Mouse (Mus musculus): ENCODE results near the gene Eva1c. TPM values are rescaled to one million over a fixed set of nuclear protein-coding genes. Genes with fewer than 3 reads are reported as not detected.

The Eva1c gene
- total and polyA plus RNA-seq, 3 experiments: not detected

DNA sequence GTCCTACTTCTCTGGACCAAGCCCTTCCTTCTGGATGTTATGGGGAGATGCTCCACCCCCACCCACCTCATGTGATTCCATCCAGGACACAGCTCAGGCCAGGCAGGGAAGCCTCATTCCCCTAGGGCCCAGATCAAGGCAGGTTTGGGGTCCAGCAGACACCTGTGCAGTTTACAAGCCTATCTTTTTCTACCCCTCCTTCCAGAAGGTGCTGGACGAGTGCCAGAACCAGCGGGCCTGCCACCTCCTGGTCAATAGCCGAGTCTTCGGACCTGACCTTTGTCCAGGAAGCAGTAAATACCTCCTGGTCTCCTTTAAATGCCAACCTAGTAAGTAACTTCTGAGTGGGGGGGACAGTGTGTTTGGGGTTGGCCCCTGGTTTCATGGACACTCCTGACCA lies 42.8 kb downstream of the Eva1c start:
- no peak overlapping the region for H3K4me3 ChIP-seq (replicated peaks in 1 of 3; ENCODE audit: low read depth in 2 of 3, low read length in 2 of 3, poor library complexity in 1 of 3)
- dilution Hi-C loops (cut with MboI; ENCODE audit: extremely low pct_ligation_motif_present, extremely low pct_unique_long_range_greater_than_20kb, low sequenced_read_pairs): no loop called here
- no peak for DNase-seq (ENCODE audit: extremely low read depth)

DNA sequence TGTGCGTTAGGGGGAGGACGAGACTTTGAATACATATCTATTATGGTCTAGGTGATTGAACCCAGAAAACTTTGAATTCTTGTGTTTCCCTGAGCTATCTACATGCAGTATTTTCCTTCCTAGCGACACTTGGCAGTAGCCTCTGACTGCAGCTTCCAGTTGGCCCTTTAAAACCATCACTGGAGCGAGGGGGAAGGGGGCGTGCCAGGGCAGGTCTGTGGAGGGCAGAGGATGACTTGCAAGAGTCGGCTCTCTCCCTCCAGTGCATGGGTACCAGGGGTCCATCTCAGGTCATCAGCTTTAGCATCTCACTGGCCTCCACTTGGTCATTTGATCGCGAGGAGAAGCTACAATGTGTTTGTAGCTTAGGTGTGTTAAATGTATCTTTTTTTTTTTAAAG lies 46.4 kb downstream of the Eva1c start:
- H3K4me2 ChIP-seq (ENCODE audit: insufficient read depth, low read depth, poor library complexity, severe bottlenecking): no peak overlapping the region
- dilution Hi-C loops (cut with MboI; ENCODE audit: extremely low pct_ligation_motif_present, extremely low pct_unique_long_range_greater_than_20kb, low sequenced_read_pairs): no loop called here

More for the DNA sequence above, 42.8 kb downstream of the Eva1c start:
- TF ChIP-seq MAZ (IDR thresholded peaks at IDR 0.05; ENCODE audit: low read depth, low read length) (no peak), MYC (IDR thresholded peaks at IDR 0.05; ENCODE audit: low read depth, low read length) (no peak), ETS1 (conservative IDR thresholded peaks at IDR 0.05; ENCODE audit: low read depth, low read length) (no peak), ZKSCAN1 (IDR thresholded peaks at IDR 0.05; ENCODE audit: borderline replicate concordance, low read depth, low read length) (no peak), ZMIZ1 (IDR thresholded peaks at IDR 0.05; ENCODE audit: low read depth, low read length) (no peak), GABPA (IDR thresholded peaks at IDR 0.05; ENCODE audit: insufficient replicate concordance, low read depth, low read length) (no peak)
- H3K9me3 ChIP-seq (replicated peaks; ENCODE audit: low read length): no peaks in the 10 kb centered on the region
- H3K79me2 ChIP-seq (replicated peaks; ENCODE audit: control insufficient read depth, extremely low read depth, insufficient read depth, poor library complexity, severe bottlenecking): no peaks in the 10 kb centered on the region
- no peak overlapping the region for H3K4me2 ChIP-seq (ENCODE audit: insufficient read depth, low read depth, poor library complexity, severe bottlenecking)
- H3K27ac ChIP-seq (ENCODE audit: insufficient read depth, low read depth): no peak overlapping the region
- H3K4me1 ChIP-seq (ENCODE audit: control insufficient read depth in 1 of 2, insufficient read depth in 2 of 2): peaks cover 7 to 9% of the 10 kb centered on the region in 2 experiments
- H3K27me3 ChIP-seq (replicated peaks): peaks cover 80% of the 10 kb centered on the region
- H3K36me3 ChIP-seq (replicated peaks in 1 of 2; ENCODE audit: control insufficient read depth in 1 of 2, insufficient read depth in 1 of 2, low read length in 1 of 2): no peaks in the 10 kb centered on the region
- in situ Hi-C loops (cut with MboI; ENCODE audit: low pct_ligation_motif_present, low pct_unique_long_range_greater_than_20kb, low sequenced_read_pairs): no loop called here
- H3K9ac ChIP-seq (ENCODE audit: insufficient read depth, low read depth): no peak overlapping the region

DNA sequence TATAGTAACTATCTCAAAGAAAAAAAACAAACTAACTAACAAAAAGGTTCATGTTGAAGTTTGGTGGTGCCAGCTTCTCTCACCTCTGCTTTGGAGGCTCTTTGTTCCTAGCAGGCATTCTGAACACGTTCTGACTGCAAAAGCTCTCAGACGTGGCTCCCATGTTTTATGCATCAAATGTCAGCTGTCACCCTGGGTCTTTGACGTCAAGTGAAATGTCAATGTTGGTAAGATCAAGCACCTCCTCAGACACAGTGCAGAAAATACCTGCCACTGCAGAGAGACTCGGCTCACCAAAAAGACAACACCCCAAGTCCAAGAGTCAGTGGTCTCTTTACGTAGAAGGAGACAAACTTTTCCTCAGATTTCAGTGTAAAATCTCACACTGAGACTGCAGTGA lies 48.0 kb downstream of the Eva1c start:
- no peaks in the 10 kb centered on the region for H3K9me3 ChIP-seq (replicated peaks; ENCODE audit: low read length)
- H3K4me3 ChIP-seq (replicated peaks in 1 of 3; ENCODE audit: low read depth in 2 of 3, low read length in 2 of 3, poor library complexity in 1 of 3): no peak overlapping the region
- DNase-seq (ENCODE audit: extremely low read depth): no peak
- no peak overlapping the region for H3K4me2 ChIP-seq (ENCODE audit: insufficient read depth, low read depth, poor library complexity, severe bottlenecking)
- H3K27ac ChIP-seq (ENCODE audit: insufficient read depth, low read depth): no peak overlapping the region
- no peaks in the 10 kb centered on the region for H3K79me2 ChIP-seq (replicated peaks; ENCODE audit: control insufficient read depth, extremely low read depth, insufficient read depth, poor library complexity, severe bottlenecking)
- H3K36me3 ChIP-seq (replicated peaks in 1 of 2; ENCODE audit: control insufficient read depth in 1 of 2, insufficient read depth in 1 of 2, low read length in 1 of 2): no peaks in the 10 kb centered on the region
- peaks cover 76% of the 10 kb centered on the region for H3K27me3 ChIP-seq (replicated peaks)
- H3K9ac ChIP-seq (ENCODE audit: insufficient read depth, low read depth): no peak overlapping the region
- in situ Hi-C loops (cut with MboI; ENCODE audit: low pct_ligation_motif_present, low pct_unique_long_range_greater_than_20kb, low sequenced_read_pairs) (no loop called here), dilution Hi-C loops (cut with MboI; ENCODE audit: extremely low pct_ligation_motif_present, extremely low pct_unique_long_range_greater_than_20kb, low sequenced_read_pairs) (no loop called here)
- H3K4me1 ChIP-seq (ENCODE audit: control insufficient read depth in 1 of 2, insufficient read depth in 2 of 2): peaks cover 0 to 2% of the 10 kb centered on the region in 2 experiments; a peak in 1 of 4 replicates
- TF ChIP-seq KAT2A (IDR thresholded peaks at IDR 0.05; ENCODE audit: insufficient replicate concordance, low read length) (no peak), USF2 (conservative IDR thresholded peaks at IDR 0.05; ENCODE audit: low read depth, low read length) (no peak)

More for the DNA sequence above, 46.4 kb downstream of the Eva1c start:
- Histone ChIP-seq H3K36me3 (replicated peaks in 1 of 2; ENCODE audit: control insufficient read depth in 1 of 2, insufficient read depth in 1 of 2, low read length in 1 of 2) (no peaks in the 10 kb centered on the region), H3K4me3 (replicated peaks in 1 of 3; ENCODE audit: low read depth in 2 of 3, low read length in 2 of 3, poor library complexity in 1 of 3) (no peak overlapping the region), H3K27ac (ENCODE audit: insufficient read depth, low read depth) (no peak overlapping the region), H3K9me3 (replicated peaks; ENCODE audit: low read length) (no peaks in the 10 kb centered on the region), H3K79me2 (replicated peaks; ENCODE audit: control insufficient read depth, extremely low read depth, insufficient read depth, poor library complexity, severe bottlenecking) (no peaks in the 10 kb centered on the region), H3K27me3 (replicated peaks) (peaks cover 75% of the 10 kb centered on the region), H3K9ac (ENCODE audit: insufficient read depth, low read depth) (no peak overlapping the region), H3K4me1 (ENCODE audit: control insufficient read depth in 1 of 2, insufficient read depth in 2 of 2) (peaks cover 7 to 9% of the 10 kb centered on the region in 2 experiments)
- DNase-seq (ENCODE audit: extremely low read depth): no peak
- no peak for TF ChIP-seq ZNF384 (IDR thresholded peaks at IDR 0.05; ENCODE audit: low read depth, low read length)
- no peak for TF ChIP-seq JUND (conservative IDR thresholded peaks at IDR 0.05; ENCODE audit: low read depth, low read length)
- no peak for TF ChIP-seq CHD1 (IDR thresholded peaks at IDR 0.05; ENCODE audit: low read depth, low read length)
- no peak for TF ChIP-seq CHD2 (IDR thresholded peaks at IDR 0.05; ENCODE audit: low read length)
- TF ChIP-seq ETS1 (conservative IDR thresholded peaks at IDR 0.05; ENCODE audit: low read depth, low read length): no peak
- TF ChIP-seq SIN3A (IDR thresholded peaks at IDR 0.05; ENCODE audit: low read length): no peak
- no peak for TF ChIP-seq MYC (IDR thresholded peaks at IDR 0.05; ENCODE audit: low read depth, low read length)
- in situ Hi-C loops (cut with MboI; ENCODE audit: low pct_ligation_motif_present, low pct_unique_long_range_greater_than_20kb, low sequenced_read_pairs): no loop called here
